Mouse (Mus musculus) bone marrow, adult 2 months (tissue): ENCODE results near the gene Hbq1b.
"Not testable (repeated sequence)": the region's sequence is repeated elsewhere in the genome, so short reads cannot be mapped to it uniquely, and the experiment has no call there.

ENCODE experiments used
- CTCF ChIP-seq: fragments of 200-500 bp; IDR thresholded peaks from 2 replicates; pipeline ENCODE4 v1.5.1; 2011; ENCODE audit warnings: low read length, control low read depth; ENCODE audit not compliant: control insufficient read depth, insufficient read depth
- POLR2A ChIP-seq: fragments of 200-500 bp; IDR thresholded peaks from 2 replicates; pipeline ENCODE4 v1.6.1; 2011; ENCODE audit warnings: low read depth, mild to moderate bottlenecking, control low read depth, low read length, borderline replicate concordance; ENCODE audit not compliant: control insufficient read depth

- TF ChIP-seq CTCF = not testable (repeated sequence)
- peak; percentile 65; the same call in 1 of the 2 replicates for TF ChIP-seq POLR2A
Measured at GRCm38 (mm10) chr11:32284582-32284981, 2.2 kb upstream of the Hbq1b start.
